Mouse (Mus musculus) heart, embryonic 13.5 days (tissue): ENCODE results near the gene Myzap. TPM values are rescaled to one million over a fixed set of nuclear protein-coding genes. Genes with fewer than 3 reads are reported as not detected.

Source experiments
- ATAC-seq: fragments of 200-750 bp; cut with Nextera tagmentation; 2 replicates; pipeline ENCODE4 v1.8.0; 2017; ENCODE audit warnings: moderate TSS enrichment; ENCODE audit not compliant: insufficient number of reproducible peaks, low FRiP score, low TSS enrichment; ENCODE audit errors: extremely low read depth
- H3K27ac ChIP-seq: fragments of 300-500 bp; sonication (generic); replicated peaks from 2 replicates; pipeline ENCODE4 v1.5.1; 2015; ENCODE audit warnings: moderate library complexity, mild to moderate bottlenecking, inconsistent platforms
- H3K27me3 ChIP-seq: fragments of 300-500 bp; sonication (generic); replicated peaks from 2 replicates; pipeline ENCODE4 v1.6.1; 2015; ENCODE audit warnings: mild to moderate bottlenecking, inconsistent platforms
- H3K36me3 ChIP-seq: fragments of 300-500 bp; sonication (generic); 2 replicates; pipeline ENCODE4 v1.6.1; 2015; ENCODE audit warnings: mild to moderate bottlenecking, inconsistent platforms
- H3K4me1 ChIP-seq: fragments of 300-500 bp; sonication (generic); 2 replicates; pipeline ENCODE4 v1.6.1; 2015; ENCODE audit warnings: inconsistent platforms
- H3K4me2 ChIP-seq: fragments of 300-500 bp; sonication (generic); 2 replicates; pipeline ENCODE4 v1.6.1; 2015; ENCODE audit warnings: inconsistent platforms, mild to moderate bottlenecking, moderate library complexity
- H3K4me3 ChIP-seq: fragments of 300-500 bp; sonication (generic); 2 replicates; pipeline ENCODE4 v1.5.1; 2015; ENCODE audit warnings: moderate library complexity, mild to moderate bottlenecking, inconsistent platforms
- H3K9ac ChIP-seq: fragments of 300-500 bp; sonication (generic); 2 replicates; pipeline ENCODE4 v1.6.1; 2015; ENCODE audit warnings: inconsistent platforms, mild to moderate bottlenecking, moderate library complexity
- H3K9me3 ChIP-seq: fragments of 300-500 bp; sonication (generic); 2 replicates; pipeline ENCODE4 v1.6.1; 2016; ENCODE audit warnings: inconsistent platforms
- WGBS: fragments of 180-500 bp; shearing (Covaris S2); methylation state at CpG from one replicate; pipeline ENCODE4 v1.1.7; 2015; ENCODE audit warnings: mixed read lengths; 5-methylcytosine and 5-hydroxymethylcytosine counted together
- polyA plus RNA-seq: library from polyadenylated mRNA; unstranded; fragments of >200 nt; fragmentation: Nextera tagmentation; extraction: Ambion mirVana; gene quantifications from 2 replicates; pipeline ENCODE4 v1.2.1, GENCODE M21; 2015

Gene Myzap
- polyA plus RNA-seq: 72.1 and 74.6 TPM in 2 replicates

GRCm38 (mm10) chr9:71591938-71592548 is at the start of gene Myzap:
TSS of gene Myzap (minus strand) at chr9:71592360.
- H3K9me3 ChIP-seq: no peaks in the 10 kb centered on the region
- H3K36me3 ChIP-seq: peaks cover 13% of the 10 kb centered on the region
- H3K9ac ChIP-seq: peak within 1 kb of the TSS; percentile 92
- H3K4me3 ChIP-seq: peak within 1 kb of the TSS; percentile 81
- H3K27me3 ChIP-seq: no peaks in the 10 kb centered on the region
- H3K4me1 ChIP-seq: peaks cover 73% of the 10 kb centered on the region
- peak within 1 kb of the TSS; percentile 89 for H3K4me2 ChIP-seq
- ATAC-seq: peak; percentile 70
- WGBS: 2% methylated on average over 29 of the region's 29 CpGs
- peak within 1 kb of the TSS; percentile 90 for H3K27ac ChIP-seq

GRCm38 (mm10) chr9:71640361-71640927 is 48.3 kb upstream of the Myzap start:
- ATAC-seq: no peak
- Histone ChIP-seq H3K4me3 (no peak overlapping the region), H3K27ac (0 out of 2 replicates have a peak overlapping the region, but pooled peaks have one; percentile 40), H3K4me1 (peaks cover 29% of the 10 kb centered on the region), H3K36me3 (peaks cover 80% of the 10 kb centered on the region), H3K4me2 (no peak overlapping the region), H3K9ac (no peak overlapping the region), H3K9me3 (0 out of 2 replicates have a peak, but pooled peaks cover 5% of the 10 kb centered on the region), H3K27me3 (no peaks in the 10 kb centered on the region)
- 66% methylated on average over 4 of the region's 4 CpGs for WGBS

DNA sequence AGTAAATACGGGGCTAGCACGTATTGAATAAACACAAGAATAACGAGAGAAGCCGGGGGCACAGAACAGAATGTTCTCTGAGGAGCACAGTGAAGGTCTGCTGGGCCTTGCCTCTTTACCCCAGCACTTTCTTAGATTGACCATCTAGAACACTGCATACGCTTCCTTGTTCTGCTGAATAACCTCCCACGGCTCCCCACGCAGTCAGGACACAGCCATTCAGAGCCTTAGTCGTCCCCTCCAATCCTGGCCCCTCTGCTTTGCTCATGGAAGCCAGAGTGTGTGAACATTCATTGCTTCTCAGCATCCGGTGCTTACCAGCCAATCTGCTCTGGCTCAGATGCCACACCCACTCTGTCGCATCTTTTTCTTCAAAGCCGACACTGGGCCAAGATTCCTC is 46.0 kb upstream of the Myzap start:
- no peak overlapping the region for H3K9ac ChIP-seq
- 0 out of 2 replicates have a peak, but pooled peaks cover 9% of the 10 kb centered on the region for H3K9me3 ChIP-seq
- no peak overlapping the region for H3K4me2 ChIP-seq
- H3K27ac ChIP-seq: no peak overlapping the region
- 75% methylated on average over 11 of the region's 11 CpGs for WGBS
- ATAC-seq: no peak
- peaks cover 72% of the 10 kb centered on the region for H3K36me3 ChIP-seq
- no peak overlapping the region for H3K4me3 ChIP-seq
- peaks cover 29% of the 10 kb centered on the region for H3K4me1 ChIP-seq
- no peaks in the 10 kb centered on the region for H3K27me3 ChIP-seq

DNA sequence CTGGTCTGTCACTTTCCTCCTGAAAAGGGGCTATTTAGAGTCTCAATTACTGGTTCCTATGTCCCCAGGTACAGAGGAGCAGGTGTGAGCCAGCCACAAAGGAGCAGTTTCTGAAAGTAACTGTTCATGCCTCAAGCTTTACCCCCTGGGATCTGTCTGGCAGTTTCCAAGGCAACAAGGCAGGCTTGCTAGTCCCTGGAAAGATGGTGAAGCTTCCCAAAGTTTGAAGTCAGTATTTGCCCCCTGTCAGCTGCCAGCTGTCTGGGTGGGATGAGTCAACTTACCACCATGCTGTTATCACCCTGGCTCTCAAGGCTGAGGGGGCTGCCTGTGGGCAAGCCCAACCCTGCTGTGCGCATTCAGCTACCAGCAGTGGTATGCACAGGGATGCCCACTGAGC is 44.7 kb upstream of the Myzap start:
- Histone ChIP-seq H3K27me3 (no peaks in the 10 kb centered on the region), H3K4me1 (peaks cover 29% of the 10 kb centered on the region), H3K9me3 (0 out of 2 replicates have a peak, but pooled peaks cover 4% of the 10 kb centered on the region), H3K4me2 (no peak overlapping the region), H3K36me3 (peaks cover 71% of the 10 kb centered on the region), H3K9ac (no peak overlapping the region), H3K4me3 (no peak overlapping the region), H3K27ac (no peak overlapping the region)
- no peak for ATAC-seq
- 75% methylated on average over 1 of the region's 1 CpGs for WGBS

GRCm38 (mm10) chr9:71635627-71636026 is 43.5 kb upstream of the Myzap start:
- Histone ChIP-seq H3K27me3 (no peaks in the 10 kb centered on the region), H3K36me3 (peaks cover 71% of the 10 kb centered on the region), H3K4me2 (no peak overlapping the region), H3K9me3 (0 out of 2 replicates have a peak, but pooled peaks cover 4% of the 10 kb centered on the region), H3K4me1 (peaks cover 20% of the 10 kb centered on the region), H3K4me3 (no peak overlapping the region), H3K27ac (no peak overlapping the region), H3K9ac (no peak overlapping the region)
- WGBS: 47% methylated on average over 1 of the region's 1 CpGs
- ATAC-seq: no peak

DNA sequence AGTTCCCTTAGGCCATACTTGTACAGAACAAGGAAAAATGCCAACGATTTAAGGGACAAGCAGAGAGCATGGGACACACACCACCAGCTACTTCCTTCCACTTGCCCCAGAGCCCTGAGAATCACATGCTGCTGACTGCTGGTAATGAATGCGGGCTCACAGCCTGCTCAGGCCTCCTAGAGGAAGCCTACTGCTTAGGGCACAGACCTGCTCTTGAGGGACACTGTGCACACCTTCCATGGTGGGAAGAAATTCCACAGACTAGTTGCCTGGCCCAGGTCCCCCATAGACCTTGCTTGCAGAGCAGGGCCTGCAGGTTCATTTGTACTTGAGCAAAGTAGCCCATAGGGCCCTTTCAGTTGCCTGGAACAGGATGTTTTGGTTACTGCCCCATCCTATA is 42.8 kb upstream of the Myzap start:
- 75% methylated on average over 2 of the region's 2 CpGs for WGBS
- H3K9ac ChIP-seq: no peak overlapping the region
- no peak overlapping the region for H3K4me2 ChIP-seq
- no peak overlapping the region for H3K27ac ChIP-seq
- H3K36me3 ChIP-seq: peaks cover 71% of the 10 kb centered on the region
- H3K4me1 ChIP-seq: peaks cover 14% of the 10 kb centered on the region
- no peak overlapping the region for H3K4me3 ChIP-seq
- no peak for ATAC-seq
- 0 out of 2 replicates have a peak, but pooled peaks cover 4% of the 10 kb centered on the region for H3K9me3 ChIP-seq
- H3K27me3 ChIP-seq: no peaks in the 10 kb centered on the region

DNA sequence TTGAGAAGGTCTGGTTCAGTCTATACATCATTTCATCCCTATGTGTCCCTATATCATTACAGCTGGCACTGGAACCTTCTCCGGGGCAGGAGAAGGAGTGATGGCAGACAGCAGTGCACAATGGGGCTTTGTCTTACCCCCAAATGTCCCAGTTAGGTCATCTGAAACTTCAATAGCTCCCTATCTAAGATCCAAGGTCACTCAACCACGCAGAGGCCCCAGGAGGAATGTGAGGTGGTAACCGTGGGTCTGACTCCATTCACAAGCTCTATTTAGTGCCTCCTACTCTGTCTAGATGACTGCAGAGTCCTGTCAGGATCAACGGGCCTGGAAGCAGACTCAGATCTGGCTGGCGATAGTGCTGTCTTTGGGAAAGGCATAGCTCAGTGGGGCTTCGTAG is 36.8 kb upstream of the Myzap start:
- Histone ChIP-seq H3K4me2 (no peak overlapping the region), H3K27me3 (no peaks in the 10 kb centered on the region), H3K36me3 (peaks cover 73% of the 10 kb centered on the region), H3K9me3 (0 out of 2 replicates have a peak, but pooled peaks cover 3% of the 10 kb centered on the region), H3K4me3 (no peak overlapping the region), H3K27ac (peak overlapping the region; percentile 2; the same call in 1 of the 2 replicates), H3K4me1 (peaks cover 26% of the 10 kb centered on the region), H3K9ac (no peak overlapping the region)
- ATAC-seq: no peak
- WGBS: 47% methylated on average over 6 of the region's 6 CpGs

DNA sequence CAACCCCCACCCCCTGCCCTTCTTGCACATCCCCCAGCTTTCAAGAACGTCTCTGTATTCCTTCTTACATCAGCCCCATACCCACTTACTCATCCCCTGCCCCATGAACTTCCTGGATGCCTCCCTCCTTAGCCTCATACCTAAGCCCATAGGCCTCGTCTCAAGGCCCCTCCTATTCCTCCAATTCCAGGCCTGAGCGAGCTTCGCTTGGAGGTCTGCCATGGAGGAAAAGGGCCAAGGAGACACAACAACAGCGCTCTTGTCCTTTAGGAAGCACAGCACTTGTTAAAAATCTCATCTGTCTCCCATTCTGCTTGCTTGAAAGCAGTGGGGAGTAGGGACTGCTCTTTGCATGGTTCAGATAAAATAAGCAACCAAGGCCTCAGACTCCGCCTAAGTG is 36.1 kb upstream of the Myzap start:
- 68% methylated on average over 6 of the region's 6 CpGs for WGBS
- Histone ChIP-seq H3K4me1 (peaks cover 33% of the 10 kb centered on the region), H3K9me3 (no peaks in the 10 kb centered on the region), H3K4me2 (no peak overlapping the region), H3K27ac (no peak overlapping the region), H3K4me3 (no peak overlapping the region), H3K27me3 (no peaks in the 10 kb centered on the region), H3K36me3 (peaks cover 69% of the 10 kb centered on the region), H3K9ac (no peak overlapping the region)
- ATAC-seq: no peak

- WGBS: 84% methylated on average over 6 of the region's 6 CpGs
- H3K4me2 ChIP-seq: no peak overlapping the region
- H3K4me3 ChIP-seq: no peak overlapping the region
- no peak for ATAC-seq
- no peaks in the 10 kb centered on the region for H3K9me3 ChIP-seq
- H3K4me1 ChIP-seq: peaks cover 51% of the 10 kb centered on the region
- H3K27ac ChIP-seq: no peak overlapping the region
- no peaks in the 10 kb centered on the region for H3K27me3 ChIP-seq
- H3K9ac ChIP-seq: no peak overlapping the region
- H3K36me3 ChIP-seq: peaks cover 47% of the 10 kb centered on the region
Observed at GRCm38 (mm10) chr9:71625961-71626360, 33.8 kb upstream of the Myzap start.

GRCm38 (mm10) chr9:71624793-71625495 is 32.8 kb upstream of the Myzap start:
- Histone ChIP-seq H3K9me3 (no peaks in the 10 kb centered on the region), H3K4me1 (peaks cover 51% of the 10 kb centered on the region), H3K27ac (no peak overlapping the region; the same call in 1 of the 2 replicates), H3K36me3 (peaks cover 37% of the 10 kb centered on the region), H3K9ac (no peak overlapping the region), H3K4me2 (no peak overlapping the region), H3K27me3 (no peaks in the 10 kb centered on the region), H3K4me3 (no peak overlapping the region)
- 52% methylated on average over 10 of the region's 10 CpGs for WGBS
- no peak for ATAC-seq

DNA sequence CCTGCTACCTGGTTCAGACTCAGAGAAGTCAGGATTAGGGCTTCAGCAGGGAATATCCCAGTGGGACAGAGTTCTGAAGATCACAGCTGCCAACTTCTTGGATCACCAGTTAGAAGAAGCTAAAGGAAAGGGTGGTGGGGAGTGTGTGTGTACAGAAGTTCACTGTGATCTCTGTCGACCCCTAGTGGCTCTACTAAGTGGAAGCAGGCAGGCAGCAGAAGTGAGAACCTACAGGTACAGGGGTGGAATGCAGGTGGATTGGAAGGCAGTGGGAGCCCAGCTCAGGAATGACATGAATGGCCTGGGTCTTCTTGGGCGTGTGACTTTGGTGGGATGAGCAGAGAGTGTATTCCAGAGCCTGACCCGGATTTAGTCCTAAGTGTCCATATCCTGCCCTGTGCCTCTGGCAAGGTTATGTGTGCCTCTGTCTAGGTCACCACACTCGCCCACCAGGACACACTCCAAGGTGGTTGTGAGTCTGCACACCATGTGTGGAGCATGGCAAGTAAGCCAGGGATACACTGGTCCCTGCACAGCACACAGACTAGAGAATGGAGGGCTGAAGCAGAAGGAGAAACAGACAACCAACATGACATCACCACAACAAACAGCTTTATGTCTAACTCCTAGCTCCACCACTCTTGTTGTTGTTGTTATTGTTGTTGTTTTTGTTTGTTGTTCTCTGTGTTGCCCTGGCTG is 31.9 kb upstream of the Myzap start:
- WGBS: 27% methylated on average over 4 of the region's 4 CpGs
- Histone ChIP-seq H3K36me3 (peaks cover 28% of the 10 kb centered on the region), H3K9ac (no peak overlapping the region), H3K27ac (peak overlapping the region; percentile 83), H3K4me2 (no peak overlapping the region), H3K27me3 (no peaks in the 10 kb centered on the region), H3K4me1 (peaks cover 47% of the 10 kb centered on the region), H3K4me3 (no peak overlapping the region), H3K9me3 (no peaks in the 10 kb centered on the region)
- peak; percentile 43; the same call in 1 of the 2 replicates for ATAC-seq
